13 mouse cellular contexts compared by ENCODE assay signal in the genomic region with DNA sequence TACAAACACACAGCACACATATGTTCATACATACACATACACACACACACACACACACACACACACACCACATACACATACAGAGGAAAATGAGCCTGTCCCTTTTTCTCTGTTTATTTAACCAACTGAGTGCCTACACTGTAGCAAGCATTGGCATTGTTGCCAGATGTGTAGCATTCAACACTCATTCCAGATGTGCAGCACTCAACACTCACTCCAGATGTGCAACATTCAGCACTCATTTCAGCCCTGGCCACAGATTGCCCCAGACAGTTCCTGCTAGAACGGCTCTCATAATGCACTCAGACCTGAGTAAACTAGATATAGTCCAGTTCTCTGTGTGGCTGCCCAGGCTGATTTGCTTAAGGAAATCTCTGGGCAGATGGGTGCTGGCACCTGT.
"Had no signal": no experiment of that assay in that cellular context is flagged by ENCODE, and none has a peak within 500 bp of the region (broad histone marks: within the 10 kb centered on the region; RNA-seq: fewer than 3 reads in every experiment).

No protein-coding gene starts in this region.

- H3K36me3 ChIP-seq: kidney, embryonic 15.5 days; limb, embryonic 15.5 days; liver, embryonic 12.5 days; neural tube, embryonic 12.5 days; stomach, embryonic 15.5 days had no signal

- H3K27ac ChIP-seq: kidney, embryonic 15.5 days; limb, embryonic 15.5 days; liver, embryonic 12.5 days; macrophage; neural tube, embryonic 12.5 days; stomach, embryonic 15.5 days had no signal

- H3K9me3 ChIP-seq: kidney, embryonic 15.5 days; limb, embryonic 15.5 days; liver, embryonic 12.5 days; neural tube, embryonic 12.5 days; stomach, embryonic 15.5 days had no signal

- H3K4me3 ChIP-seq: kidney, embryonic 15.5 days; limb, embryonic 15.5 days; liver, embryonic 12.5 days; neural tube, embryonic 12.5 days; stomach, embryonic 15.5 days had no signal

- H3K27me3 ChIP-seq: kidney, embryonic 15.5 days; limb, embryonic 15.5 days; liver, embryonic 12.5 days; neural tube, embryonic 12.5 days; stomach, embryonic 15.5 days had no signal

- H3K4me1 ChIP-seq: liver, embryonic 12.5 days; neural tube, embryonic 12.5 days had no signal

- H3K9ac ChIP-seq: kidney, embryonic 15.5 days; limb, embryonic 15.5 days; liver, embryonic 12.5 days; lung, embryonic 14.5 days; neural tube, embryonic 12.5 days; stomach, embryonic 15.5 days had no signal

- DNase-seq: kidney, adult 2 months; kidney, postnatal 14 days; lung, embryonic 14.5 days; lung, postnatal 10 days; midbrain, embryonic 14.5 days; thymus, adult 2 months; thymus, postnatal 25 days had no signal

- H3K4me2 ChIP-seq: kidney, embryonic 15.5 days; limb, embryonic 15.5 days; liver, embryonic 12.5 days; lung, embryonic 14.5 days; neural tube, embryonic 12.5 days; stomach, embryonic 15.5 days had no signal

- ATAC-seq: liver, embryonic 12.5 days had no signal
